In the genomic region with DNA sequence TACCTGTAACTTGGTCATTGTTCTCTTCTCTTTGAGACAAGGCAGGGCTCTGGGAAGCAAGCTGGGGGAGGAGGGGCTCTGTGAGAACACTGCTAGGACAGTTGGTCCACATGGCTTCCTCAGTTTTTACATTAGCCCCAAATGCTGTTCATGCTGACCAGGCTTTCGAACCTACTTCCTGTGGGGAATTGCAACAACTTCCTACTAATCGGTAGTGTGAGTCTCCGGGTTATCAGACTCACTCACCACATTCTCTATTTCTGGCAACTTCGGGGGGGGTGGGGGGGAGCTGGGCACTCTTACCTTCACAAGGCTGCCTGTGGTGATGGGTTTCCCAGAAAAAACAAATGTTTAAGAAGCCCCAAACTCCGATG, we compare ENCODE assay signal across 23 mouse cellular contexts. TPM values are rescaled to one million over a fixed set of nuclear protein-coding genes. Genes with fewer than 3 reads are reported as not detected.
"Had no signal": no experiment of that assay in that cellular context is flagged by ENCODE, and none has a peak within 500 bp of the region (broad histone marks: within the 10 kb centered on the region; RNA-seq: fewer than 3 reads in every experiment).

No protein-coding gene starts in this region.

- H3K27ac ChIP-seq: gastrocnemius, adult 2 months; heart, embryonic 13.5 days; heart, embryonic 15.5 days; hindbrain, embryonic 13.5 days; limb, embryonic 13.5 days; limb, embryonic 15.5 days; liver, embryonic 12.5 days; liver, embryonic 14.5 days had no signal

- ATAC-seq: hindbrain, embryonic 16.5 days; intestine, embryonic 16.5 days; liver, embryonic 12.5 days had no signal

- DNase-seq: gastrocnemius, adult 2 months; gastrocnemius, postnatal 10 days; gastrocnemius, postnatal 25 days; heart, adult 18-20 months; heart, postnatal 14 days; heart, postnatal 36 days; kidney, adult 11 months; kidney, adult 8-10 months; kidney, postnatal 14 days; kidney, postnatal 36 days; layer of hippocampus, adult 9-11 months; layer of hippocampus, postnatal 36 days; left cerebral cortex, postnatal 4 days had no signal

- H3K4me3 ChIP-seq: gastrocnemius, adult 2 months; heart, embryonic 13.5 days; heart, embryonic 15.5 days; hindbrain, embryonic 13.5 days; limb, embryonic 13.5 days; limb, embryonic 15.5 days; liver, embryonic 12.5 days had no signal

- H3K4me1 ChIP-seq: heart, embryonic 13.5 days; heart, embryonic 15.5 days; hindbrain, embryonic 13.5 days; limb, embryonic 13.5 days; limb, embryonic 15.5 days; liver, embryonic 12.5 days had no signal

- H3K27me3 ChIP-seq: heart, embryonic 13.5 days; heart, embryonic 15.5 days; hindbrain, embryonic 13.5 days; limb, embryonic 13.5 days; limb, embryonic 15.5 days; liver, embryonic 12.5 days had no signal

- H3K9ac ChIP-seq: heart, embryonic 13.5 days; heart, embryonic 15.5 days; hindbrain, embryonic 13.5 days; limb, embryonic 13.5 days; limb, embryonic 15.5 days; liver, embryonic 12.5 days; liver, embryonic 14.5 days had no signal

RNA-seq across cellular contexts. Expression of a gene that starts 14.7 kb away (rescaled TPM):
- total RNA-seq: gastrocnemius, postnatal 25 days; heart, adult 18-20 months had no signal
- polyA plus RNA-seq: large intestine, adult 2 months had no signal
